Mouse (Mus musculus): Measurements from ENCODE around the gene Olfr95.
A peak's percentile ranks its signal among the peaks of the same experiment; 100 is the strongest.
"Not testable (repeated sequence)": the region's sequence is repeated elsewhere in the genome, so short reads cannot be mapped to it uniquely, and the experiment has no call there.

Olfr95 gene

GRCm38 (mm10) chr17:37213018-37213417, at the start of gene Olfr95:
Gene Olfr95 (minus strand): TSS chr17:37213118.
- no peak for DNase-seq (ENCODE audit: low read depth, low spot score)

- DNase-seq (ENCODE audit: low read depth, low spot score) = no peak
Measured at GRCm38 (mm10) chr17:37250544-37250943, 37.6 kb upstream of the Olfr95 start.

GRCm38 (mm10) chr17:37249460-37249859, 36.5 kb upstream of the Olfr95 start:
- DNase-seq (ENCODE audit: low read depth, low spot score) = no peak

GRCm38 (mm10) chr17:37246715-37247114, 33.8 kb upstream of the Olfr95 start:
- peak; percentile 29 for DNase-seq (ENCODE audit: low read depth, low spot score)

- no peak for DNase-seq (ENCODE audit: low read depth, low spot score)
Measured at GRCm38 (mm10) chr17:37242198-37242597, 29.3 kb upstream of the Olfr95 start.

GRCm38 (mm10) chr17:37237230-37237629, 24.3 kb upstream of the Olfr95 start, which contains the start of gene Olfr97:
Gene Olfr97 (minus strand): TSS chr17:37237330.
- DNase-seq (ENCODE audit: low read depth, low spot score) = not testable (repeated sequence)

- no peak for DNase-seq (ENCODE audit: low read depth, low spot score)
Measured at GRCm38 (mm10) chr17:37221879-37222278, 9.0 kb upstream of the Olfr95 start.

- no peak for DNase-seq (ENCODE audit: low read depth, low spot score)
Measured at GRCm38 (mm10) chr17:37219846-37220245, 6.9 kb upstream of the Olfr95 start, which contains the start of gene Olfr96. Gene Olfr96 (plus strand): TSS chr17:37220146.

- DNase-seq (ENCODE audit: low read depth, low spot score) = no peak
Measured at GRCm38 (mm10) chr17:37218486-37218885, 5.6 kb upstream of the Olfr95 start.

- DNase-seq (ENCODE audit: low read depth, low spot score) = no peak
Measured at GRCm38 (mm10) chr17:37210884-37211768, 1.8 kb downstream of the Olfr95 start.

- no peak for DNase-seq (ENCODE audit: low read depth, low spot score)
Measured at GRCm38 (mm10) chr17:37203917-37204236, 9.0 kb downstream of the Olfr95 start.

- DNase-seq (ENCODE audit: low read depth, low spot score) = peak; percentile 85
Measured at GRCm38 (mm10) chr17:37203206-37203916, 9.6 kb downstream of the Olfr95 start.

- no peak for DNase-seq (ENCODE audit: low read depth, low spot score)
Measured at GRCm38 (mm10) chr17:37200894-37201293, 12.0 kb downstream of the Olfr95 start, which contains the start of gene Olfr94. Gene Olfr94 (minus strand): TSS chr17:37200994.

GRCm38 (mm10) chr17:37196845-37197724, 15.8 kb downstream of the Olfr95 start:
- DNase-seq (ENCODE audit: low read depth, low spot score) = peak; percentile 52

GRCm38 (mm10) chr17:37194782-37195181, 18.1 kb downstream of the Olfr95 start:
- DNase-seq (ENCODE audit: low read depth, low spot score) = no peak

- no peak for DNase-seq (ENCODE audit: low read depth, low spot score)
Measured at GRCm38 (mm10) chr17:37193656-37194055, 19.3 kb downstream of the Olfr95 start, which contains the start of gene Ubd. Gene Ubd (plus strand): TSS chr17:37193892.

- no peak for DNase-seq (ENCODE audit: low read depth, low spot score)
Measured at GRCm38 (mm10) chr17:37193032-37193431, 19.9 kb downstream of the Olfr95 start.

- DNase-seq (ENCODE audit: low read depth, low spot score) = peak; percentile 54
Measured at GRCm38 (mm10) chr17:37190711-37191110, 22.2 kb downstream of the Olfr95 start.

- DNase-seq (ENCODE audit: low read depth, low spot score) = no peak
Measured at GRCm38 (mm10) chr17:37185474-37185873, 27.4 kb downstream of the Olfr95 start.

- DNase-seq (ENCODE audit: low read depth, low spot score) = no peak
Measured at GRCm38 (mm10) chr17:37161394-37161793, 51.5 kb downstream of the Olfr95 start, which contains the start of gene Olfr93. Gene Olfr93 (minus strand): TSS chr17:37161494.

Data from forelimb bud, embryonic 11.5 days (tissue).